Comparison of ENCODE assay signal across 10 mouse cellular contexts in genomic region chr17:25794998-25795397, GRCm38 (mm10). TPM values are rescaled to one million over a fixed set of nuclear protein-coding genes. Genes with fewer than 3 reads are reported as not detected.
DNase-seq lines count a peak whose midpoint lies in the region; ATAC-seq and TF ChIP-seq lines count a peak whose summit lies in the region.
"Had no signal": no experiment of that assay in that cellular context is flagged by ENCODE, and none has a peak within 500 bp of the region (broad histone marks: within the 10 kb centered on the region; RNA-seq: fewer than 3 reads in every experiment).

No protein-coding gene starts in this region.

- H3K4me3 ChIP-seq in intestine, embryonic 14.5 days (ENCODE audit: low read depth, low read length) = 0 out of 2 replicates have a peak overlapping the region, but pooled peaks have one; percentile 86
- H3K4me3 ChIP-seq in intestine, postnatal 0 days (ENCODE audit: low read depth, low read length) = no peak overlapping the region
- peak overlapping the region; percentile 80 for H3K4me3 ChIP-seq in embryonic facial prominence, embryonic 11.5 days (ENCODE audit: low read depth, low read length)
- H3K4me3 ChIP-seq in hindbrain, embryonic 13.5 days = peak overlapping the region; percentile 61
- peak overlapping the region; percentile 46 for H3K4me3 ChIP-seq in midbrain, embryonic 14.5 days (replicated peaks; ENCODE audit: low read depth, low read length)

- peaks cover under 1% of the 10 kb centered on the region; the same call in 1 of the 2 replicates for H3K36me3 ChIP-seq in intestine, embryonic 14.5 days (ENCODE audit: control insufficient read depth, insufficient read depth, low read length)
- H3K36me3 ChIP-seq in intestine, postnatal 0 days (ENCODE audit: control insufficient read depth, insufficient read depth) = 0 out of 2 replicates have a peak, but pooled peaks cover under 1% of the 10 kb centered on the region
- H3K36me3 ChIP-seq in embryonic facial prominence, embryonic 11.5 days (replicated peaks; ENCODE audit: control insufficient read depth, insufficient read depth, low read depth, low read length) = no peaks in the 10 kb centered on the region
- H3K36me3 ChIP-seq in hindbrain, embryonic 13.5 days = no peaks in the 10 kb centered on the region
- 0 out of 2 replicates have a peak, but pooled peaks cover under 1% of the 10 kb centered on the region for H3K36me3 ChIP-seq in midbrain, embryonic 14.5 days (ENCODE audit: control insufficient read depth, insufficient read depth, low read length)

- H3K4me2 ChIP-seq in intestine, embryonic 14.5 days (ENCODE audit: low read length) = peak overlapping the region; percentile 96
- H3K4me2 ChIP-seq in intestine, postnatal 0 days (replicated peaks; ENCODE audit: low read depth) = no peak overlapping the region
- H3K4me2 ChIP-seq in embryonic facial prominence, embryonic 11.5 days (ENCODE audit: low read depth, low read length) = peak overlapping the region; percentile 97
- H3K4me2 ChIP-seq in hindbrain, embryonic 13.5 days = peak overlapping the region; percentile 88
- peak overlapping the region; percentile 76 for H3K4me2 ChIP-seq in midbrain, embryonic 14.5 days (ENCODE audit: low read length)

- no peak for ATAC-seq in intestine, embryonic 14.5 days (replicated peaks; ENCODE audit: low FRiP score, low TSS enrichment, low read depth)
- ATAC-seq in intestine, postnatal 0 days = no peak
- no peak for ATAC-seq in embryonic facial prominence, embryonic 11.5 days (replicated peaks; ENCODE audit: insufficient number of reproducible peaks, low FRiP score, low TSS enrichment, low read depth)
- no peak for ATAC-seq in hindbrain, embryonic 13.5 days (ENCODE audit: low FRiP score)
- no peak for ATAC-seq in midbrain, embryonic 14.5 days (ENCODE audit: low FRiP score, low TSS enrichment)
- no peak for ATAC-seq in granulocyte monocyte progenitor cell, adult 5-6 weeks (replicated peaks; ENCODE audit: poor library complexity, severe bottlenecking)
- ATAC-seq: CD4-positive, CD25-positive, alpha-beta regulatory T cell, adult 4 months had no signal

- no peaks in the 10 kb centered on the region for H3K27me3 ChIP-seq in intestine, embryonic 14.5 days (replicated peaks; ENCODE audit: control insufficient read depth, insufficient read depth, low read length)
- H3K27me3 ChIP-seq in intestine, postnatal 0 days (replicated peaks; ENCODE audit: control insufficient read depth, insufficient read depth, low read length) = no peaks in the 10 kb centered on the region
- H3K27me3 ChIP-seq in embryonic facial prominence, embryonic 11.5 days (ENCODE audit: control insufficient read depth, insufficient read depth, low read length) = no peaks in the 10 kb centered on the region
- peaks cover 4% of the 10 kb centered on the region; the same call in 1 of the 2 replicates for H3K27me3 ChIP-seq in hindbrain, embryonic 13.5 days
- no peaks in the 10 kb centered on the region for H3K27me3 ChIP-seq in midbrain, embryonic 14.5 days (ENCODE audit: control insufficient read depth, insufficient read depth, low read length)

- no peak for DNase-seq in intestine, embryonic 14.5 days (ENCODE audit: low spot score)
- DNase-seq in embryonic facial prominence, embryonic 11.5 days (ENCODE audit: low spot score) = no peak
- DNase-seq in midbrain, embryonic 14.5 days = no peak
- no peak for DNase-seq in right cerebral cortex, postnatal 36 days (ENCODE audit: low spot score in 2 of 2)
- no peak for DNase-seq in adrenal gland, adult (ENCODE audit: inconsistent age in 2 of 2, low spot score in 1 of 2)
- DNase-seq: heart, adult 18-20 months had no signal

- no peak overlapping the region; the same call in 1 of the 2 replicates for H3K9ac ChIP-seq in intestine, embryonic 14.5 days (ENCODE audit: low read length)
- no peak overlapping the region for H3K9ac ChIP-seq in intestine, postnatal 0 days (ENCODE audit: low read depth, low read length)
- peak overlapping the region; percentile 81 for H3K9ac ChIP-seq in embryonic facial prominence, embryonic 11.5 days (replicated peaks; ENCODE audit: low read length)
- H3K9ac ChIP-seq in hindbrain, embryonic 13.5 days = peak overlapping the region; percentile 70
- no peak overlapping the region; the same call in 1 of the 2 replicates for H3K9ac ChIP-seq in midbrain, embryonic 14.5 days (replicated peaks; ENCODE audit: low read length)

- H3K4me1 ChIP-seq in intestine, embryonic 14.5 days (replicated peaks; ENCODE audit: control insufficient read depth, insufficient read depth, low read length) = peaks cover 35% of the 10 kb centered on the region
- peaks cover 22% of the 10 kb centered on the region; the same call in 1 of the 2 replicates for H3K4me1 ChIP-seq in intestine, postnatal 0 days (replicated peaks; ENCODE audit: control insufficient read depth, insufficient read depth, low read length)
- H3K4me1 ChIP-seq in embryonic facial prominence, embryonic 11.5 days (ENCODE audit: control insufficient read depth, insufficient read depth, low read length) = peaks cover 7% of the 10 kb centered on the region
- peaks cover 64% of the 10 kb centered on the region for H3K4me1 ChIP-seq in hindbrain, embryonic 13.5 days (replicated peaks)
- peaks cover 46% of the 10 kb centered on the region for H3K4me1 ChIP-seq in midbrain, embryonic 14.5 days (ENCODE audit: control insufficient read depth, insufficient read depth, low read length)

- WGBS in intestine, embryonic 14.5 days = 85% methylated on average over 17 of the region's 17 CpGs
- 91% methylated on average over 17 of the region's 17 CpGs for WGBS in intestine, postnatal 0 days
- 70% methylated on average over 17 of the region's 17 CpGs for WGBS in embryonic facial prominence, embryonic 11.5 days
- WGBS in hindbrain, embryonic 13.5 days = 45% methylated on average over 17 of the region's 17 CpGs
- 37% methylated on average over 17 of the region's 17 CpGs for WGBS in midbrain, embryonic 14.5 days

- no peak for TF ChIP-seq CTCF in intestine, postnatal 0 days (IDR thresholded peaks at IDR 0.05; ENCODE audit: low read depth)

- no peaks in the 10 kb centered on the region for H3K9me3 ChIP-seq in intestine, embryonic 14.5 days (ENCODE audit: control insufficient read depth, low read length)
- no peaks in the 10 kb centered on the region for H3K9me3 ChIP-seq in intestine, postnatal 0 days (ENCODE audit: control insufficient read depth)
- H3K9me3 ChIP-seq in embryonic facial prominence, embryonic 11.5 days (replicated peaks; ENCODE audit: control insufficient read depth, low read length) = no peaks in the 10 kb centered on the region
- no peaks in the 10 kb centered on the region for H3K9me3 ChIP-seq in hindbrain, embryonic 13.5 days
- no peaks in the 10 kb centered on the region for H3K9me3 ChIP-seq in midbrain, embryonic 14.5 days (ENCODE audit: control insufficient read depth, low read length)

- H3K27ac ChIP-seq in intestine, embryonic 14.5 days (ENCODE audit: low read depth) = peak overlapping the region; percentile 8; the same call in 1 of the 2 replicates
- no peak overlapping the region; the same call in 1 of the 2 replicates for H3K27ac ChIP-seq in intestine, postnatal 0 days (ENCODE audit: low read depth, low read length)
- H3K27ac ChIP-seq in embryonic facial prominence, embryonic 11.5 days (replicated peaks; ENCODE audit: low read depth, low read length) = peak overlapping the region; percentile 30; the same call in 1 of the 2 replicates
- H3K27ac ChIP-seq in hindbrain, embryonic 13.5 days = peak overlapping the region; percentile 93
- no peak overlapping the region for H3K27ac ChIP-seq in midbrain, embryonic 14.5 days (replicated peaks; ENCODE audit: low read depth, low read length)

RNA-seq across cellular contexts. Expression of gene AC134908.4, which starts 0.5 kb away (rescaled TPM):
- 0.34 TPM in 1 of 2 replicates, not detected in the other for polyA plus RNA-seq in intestine, embryonic 14.5 days (2014; fragmentation: Nextera tagmentation; extraction: Ambion mirVana)
- not detected in 2 replicates for polyA plus RNA-seq in intestine, postnatal 0 days (2015; fragmentation: Nextera tagmentation; extraction: Ambion mirVana)
- polyA plus RNA-seq in embryonic facial prominence, embryonic 11.5 days (2014; fragmentation: Nextera tagmentation; extraction: Ambion mirVana) = not detected in 2 replicates
- polyA plus RNA-seq in hindbrain, embryonic 13.5 days (2015; fragmentation: Nextera tagmentation; extraction: Ambion mirVana) = 0.60 TPM in 1 of 2 replicates, not detected in the other
- polyA plus RNA-seq in midbrain, embryonic 14.5 days (2014; fragmentation: Nextera tagmentation; extraction: Ambion mirVana) = not detected in 2 replicates
- not detected in 2 replicates for total RNA-seq in granulocyte monocyte progenitor cell, adult 5-6 weeks (2014; fragmentation: Nextera tagmentation)
- not detected in 2 replicates for total RNA-seq in granulocyte monocyte progenitor cell, adult 5-6 weeks (2017)
- total RNA-seq: heart, adult 18-20 months had no signal
- polyA plus RNA-seq: CD4-positive, CD25-positive, alpha-beta regulatory T cell, adult 4 months had no signal

RNA-seq across cellular contexts. Expression of gene Metrn, which starts 1.9 kb away (rescaled TPM):
- polyA plus RNA-seq in intestine, embryonic 14.5 days (2014; fragmentation: Nextera tagmentation; extraction: Ambion mirVana) = 8.6 and 9.2 TPM in 2 replicates
- 21.4 and 23.5 TPM in 2 replicates for polyA plus RNA-seq in intestine, postnatal 0 days (2015; fragmentation: Nextera tagmentation; extraction: Ambion mirVana)
- 13.4 and 15.6 TPM in 2 replicates for polyA plus RNA-seq in embryonic facial prominence, embryonic 11.5 days (2014; fragmentation: Nextera tagmentation; extraction: Ambion mirVana)
- 45.4 and 57.6 TPM in 2 replicates for polyA plus RNA-seq in hindbrain, embryonic 13.5 days (2015; fragmentation: Nextera tagmentation; extraction: Ambion mirVana)
- 5.8 and 9.7 TPM in 2 replicates for polyA plus RNA-seq in midbrain, embryonic 14.5 days (2014; fragmentation: Nextera tagmentation; extraction: Ambion mirVana)
- total RNA-seq in granulocyte monocyte progenitor cell, adult 5-6 weeks (2014; fragmentation: Nextera tagmentation) = 15.8 and 23.3 TPM in 2 replicates
- total RNA-seq in granulocyte monocyte progenitor cell, adult 5-6 weeks (2017) = 33.5 and 64.4 TPM in 2 replicates

RNA-seq across cellular contexts. Expression of gene Fam173a, which starts 2.3 kb away (rescaled TPM):
- polyA plus RNA-seq in intestine, embryonic 14.5 days (2014; fragmentation: Nextera tagmentation; extraction: Ambion mirVana) = 93.5 and 93.8 TPM in 2 replicates
- 127 and 129 TPM in 2 replicates for polyA plus RNA-seq in intestine, postnatal 0 days (2015; fragmentation: Nextera tagmentation; extraction: Ambion mirVana)
- 58.4 and 62.9 TPM in 2 replicates for polyA plus RNA-seq in embryonic facial prominence, embryonic 11.5 days (2014; fragmentation: Nextera tagmentation; extraction: Ambion mirVana)
- 86.6 and 86.8 TPM in 2 replicates for polyA plus RNA-seq in hindbrain, embryonic 13.5 days (2015; fragmentation: Nextera tagmentation; extraction: Ambion mirVana)
- polyA plus RNA-seq in midbrain, embryonic 14.5 days (2014; fragmentation: Nextera tagmentation; extraction: Ambion mirVana) = 89.0 and 103 TPM in 2 replicates
- 85.3 and 92.7 TPM in 2 replicates for total RNA-seq in granulocyte monocyte progenitor cell, adult 5-6 weeks (2014; fragmentation: Nextera tagmentation)
- total RNA-seq in granulocyte monocyte progenitor cell, adult 5-6 weeks (2017) = 31.9 and 43.1 TPM in 2 replicates

RNA-seq across cellular contexts. Expression of gene Ccdc78, which starts 8.6 kb away (rescaled TPM):
- polyA plus RNA-seq in intestine, embryonic 14.5 days (2014; fragmentation: Nextera tagmentation; extraction: Ambion mirVana) = 0.28 TPM in 2 replicates
- polyA plus RNA-seq in intestine, postnatal 0 days (2015; fragmentation: Nextera tagmentation; extraction: Ambion mirVana) = 0.09 and 0.18 TPM in 2 replicates
- polyA plus RNA-seq in embryonic facial prominence, embryonic 11.5 days (2014; fragmentation: Nextera tagmentation; extraction: Ambion mirVana) = not detected in 2 replicates
- polyA plus RNA-seq in hindbrain, embryonic 13.5 days (2015; fragmentation: Nextera tagmentation; extraction: Ambion mirVana) = 0.16 and 0.36 TPM in 2 replicates
- 0.18 and 0.20 TPM in 2 replicates for polyA plus RNA-seq in midbrain, embryonic 14.5 days (2014; fragmentation: Nextera tagmentation; extraction: Ambion mirVana)
- total RNA-seq in granulocyte monocyte progenitor cell, adult 5-6 weeks (2014; fragmentation: Nextera tagmentation) = 0.45 TPM in 1 of 2 replicates, not detected in the other
- 0.52 TPM in 1 of 2 replicates, not detected in the other for total RNA-seq in granulocyte monocyte progenitor cell, adult 5-6 weeks (2017)

RNA-seq across cellular contexts. Expression of gene Haghl, which starts 9.5 kb away (rescaled TPM):
- polyA plus RNA-seq in intestine, embryonic 14.5 days (2014; fragmentation: Nextera tagmentation; extraction: Ambion mirVana) = 57.2 and 67.8 TPM in 2 replicates
- 28.2 and 31.4 TPM in 2 replicates for polyA plus RNA-seq in intestine, postnatal 0 days (2015; fragmentation: Nextera tagmentation; extraction: Ambion mirVana)
- polyA plus RNA-seq in embryonic facial prominence, embryonic 11.5 days (2014; fragmentation: Nextera tagmentation; extraction: Ambion mirVana) = 58.7 and 61.1 TPM in 2 replicates
- 125 and 138 TPM in 2 replicates for polyA plus RNA-seq in hindbrain, embryonic 13.5 days (2015; fragmentation: Nextera tagmentation; extraction: Ambion mirVana)
- polyA plus RNA-seq in midbrain, embryonic 14.5 days (2014; fragmentation: Nextera tagmentation; extraction: Ambion mirVana) = 155 and 181 TPM in 2 replicates
- 24.1 and 27.6 TPM in 2 replicates for total RNA-seq in granulocyte monocyte progenitor cell, adult 5-6 weeks (2014; fragmentation: Nextera tagmentation)
- total RNA-seq in granulocyte monocyte progenitor cell, adult 5-6 weeks (2017) = 13.8 and 19.4 TPM in 2 replicates

Comparison
In these comparisons a context has a peak if more than half of its experiments do, and no peak if none do; other contexts are left out.
1. H3K27ac ChIP-seq: peak in intestine, embryonic 14.5 days (single experiment), embryonic facial prominence, embryonic 11.5 days (single experiment) and hindbrain, embryonic 13.5 days (single experiment); none in intestine, postnatal 0 days (single experiment) and midbrain, embryonic 14.5 days (single experiment).
2. H3K9ac ChIP-seq: peak in embryonic facial prominence, embryonic 11.5 days (single experiment) and hindbrain, embryonic 13.5 days (single experiment); none in intestine, embryonic 14.5 days (single experiment), intestine, postnatal 0 days (single experiment) and midbrain, embryonic 14.5 days (single experiment).